Mouse (Mus musculus): ENCODE data around the gene Tmeff2. TPM values are rescaled to one million over a fixed set of nuclear protein-coding genes. Genes with fewer than 3 reads are reported as not detected.

The Tmeff2 gene
- polyA plus RNA-seq, 1 experiment from 2014 or later, result 11.2 TPM

DNA sequence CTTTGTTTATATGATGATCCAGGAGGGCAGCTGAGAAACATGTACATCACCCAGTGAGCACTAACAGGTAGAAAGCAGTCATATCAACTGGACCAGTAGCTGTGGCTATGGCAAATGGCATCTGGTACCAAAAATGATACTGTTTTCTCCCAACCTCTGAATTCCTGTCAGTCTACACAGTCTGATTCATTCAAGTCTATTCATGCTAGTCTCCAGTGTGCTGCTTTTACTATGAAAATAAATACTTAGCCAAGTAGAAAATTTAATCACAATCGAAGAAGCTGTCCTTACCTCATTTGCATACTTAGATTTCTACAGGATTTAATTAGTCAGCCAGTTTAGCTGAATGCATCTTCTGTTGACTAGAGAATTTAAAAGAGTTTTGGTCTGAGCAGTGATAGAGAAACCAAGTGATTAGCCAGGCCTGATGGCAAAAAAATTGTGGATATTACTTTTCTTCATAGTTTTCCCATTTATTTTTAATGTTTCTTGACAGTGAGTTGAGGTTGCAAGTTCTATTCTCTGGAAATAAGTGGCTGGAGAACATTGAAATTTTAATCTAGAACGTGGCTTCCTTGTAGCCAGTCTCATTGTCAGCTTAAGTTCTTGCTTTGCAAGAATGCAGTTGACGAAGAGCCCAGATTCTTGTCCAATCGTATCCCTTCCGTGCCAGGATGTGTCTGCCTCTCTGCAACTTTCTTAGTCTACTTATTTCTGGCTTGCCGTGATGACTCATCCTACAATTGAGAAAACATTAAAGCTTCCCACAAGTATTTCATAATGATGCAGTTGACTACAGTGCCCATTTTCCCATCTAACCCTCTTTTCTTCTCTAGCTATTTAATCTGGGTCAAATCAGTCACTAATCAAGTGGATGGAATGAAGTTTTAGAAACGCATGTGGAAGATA is 39.9 kb downstream of the Tmeff2 start:
- ATAC-seq (ENCODE audit: low FRiP score), result peak; percentile 64; the same call in 1 of the 2 replicates
- Histone ChIP-seq H3K4me3 (replicated peaks) (no peak overlapping the region), H3K36me3 (replicated peaks) (no peaks in the 10 kb centered on the region), H3K27ac (no peak overlapping the region), H3K9ac (no peak overlapping the region), H3K9me3 (no peaks in the 10 kb centered on the region), H3K27me3 (no peaks in the 10 kb centered on the region), H3K4me1 (peaks cover 2% of the 10 kb centered on the region; the same call in 1 of the 2 replicates), H3K4me2 (no peak overlapping the region)
- WGBS, result 71% methylated on average over 7 of the region's 7 CpGs

DNA sequence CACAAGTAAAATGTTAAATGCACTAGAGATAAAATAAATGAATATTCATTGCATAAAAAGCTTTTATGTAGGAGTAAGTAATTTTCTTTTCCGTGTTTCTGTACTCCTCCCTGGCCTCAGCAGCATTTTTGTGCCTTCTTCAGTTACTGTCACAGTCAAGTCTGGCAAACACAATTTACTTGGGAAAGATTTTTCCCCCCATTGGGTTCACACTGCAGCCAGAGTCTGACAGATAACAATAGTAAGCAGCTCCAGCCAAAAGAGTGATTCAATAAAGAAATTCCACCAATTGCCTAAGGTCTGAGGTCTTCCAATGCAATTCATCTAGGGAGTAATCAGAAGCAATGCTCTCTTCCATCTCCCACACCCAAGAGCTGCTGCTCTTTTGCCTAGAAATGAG is 48.1 kb downstream of the Tmeff2 start:
- Histone ChIP-seq H3K27ac (no peak overlapping the region), H3K9me3 (no peaks in the 10 kb centered on the region), H3K4me2 (no peak overlapping the region), H3K36me3 (replicated peaks) (no peaks in the 10 kb centered on the region), H3K4me3 (replicated peaks) (no peak overlapping the region), H3K4me1 (no peaks in the 10 kb centered on the region), H3K27me3 (no peaks in the 10 kb centered on the region), H3K9ac (no peak overlapping the region)
- WGBS, result 53% methylated on average over 1 of the region's 1 CpGs
- no peak for ATAC-seq (ENCODE audit: low FRiP score)

DNA sequence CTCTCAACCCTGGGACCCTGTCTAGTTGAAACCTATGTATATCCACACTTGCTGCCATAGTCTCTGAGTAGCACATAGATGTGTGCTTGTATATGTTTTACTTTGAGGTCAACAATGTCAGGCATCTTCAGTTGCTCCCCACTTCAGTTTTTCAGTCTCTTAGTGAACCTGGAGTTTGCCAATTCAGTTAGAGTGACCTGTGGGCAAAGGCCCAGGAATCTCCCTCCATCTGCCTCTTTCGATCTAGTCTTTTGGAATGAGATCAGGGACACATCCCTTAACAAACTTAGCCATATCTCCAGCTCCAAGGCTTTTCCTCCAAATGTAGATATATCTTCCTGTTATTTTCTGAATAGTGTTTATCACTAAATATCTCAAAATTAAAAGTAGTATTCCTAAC is 58.4 kb downstream of the Tmeff2 start:
- Histone ChIP-seq H3K4me3 (replicated peaks) (no peak overlapping the region), H3K4me2 (no peak overlapping the region), H3K27ac (no peak overlapping the region), H3K36me3 (replicated peaks) (no peaks in the 10 kb centered on the region), H3K9ac (no peak overlapping the region), H3K27me3 (no peaks in the 10 kb centered on the region), H3K4me1 (no peaks in the 10 kb centered on the region), H3K9me3 (no peaks in the 10 kb centered on the region)
- ATAC-seq (ENCODE audit: low FRiP score), result no peak
- WGBS, result 95% methylated on average over 1 of the region's 1 CpGs

DNA sequence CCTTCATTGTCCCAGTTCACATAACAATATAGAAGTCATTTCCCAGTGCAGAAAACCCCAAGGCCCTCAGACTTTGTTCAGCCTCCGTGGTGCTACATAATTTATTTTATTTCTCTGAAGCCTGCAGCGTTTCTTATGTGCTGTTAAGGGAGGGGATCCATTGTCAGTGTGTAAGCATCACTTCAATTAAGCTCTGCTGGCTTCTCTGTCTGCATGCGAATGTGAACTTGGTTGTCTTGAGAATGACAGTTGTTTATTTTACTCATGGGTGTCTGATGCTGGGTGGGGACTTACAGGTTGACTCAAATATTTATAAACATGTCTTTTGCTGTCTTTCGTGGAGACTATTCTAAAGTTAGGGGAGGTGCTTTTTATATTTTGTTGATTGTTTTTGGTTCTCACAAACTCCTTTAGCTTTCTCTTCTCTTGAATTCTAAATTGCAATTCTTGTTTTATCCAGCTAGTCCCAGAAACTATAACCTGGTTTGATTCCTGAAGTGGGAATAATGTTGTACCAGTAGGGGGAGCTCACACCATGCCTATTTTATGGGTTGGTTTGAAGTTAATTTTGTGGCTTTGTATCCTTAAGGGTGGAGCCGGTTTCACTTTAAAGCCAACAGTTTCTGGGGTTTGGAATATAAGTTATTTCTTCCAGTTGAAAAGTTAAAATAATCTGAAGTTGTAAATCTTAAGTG is 61.7 kb downstream of the Tmeff2 start:
- ATAC-seq (ENCODE audit: low FRiP score), result 0 out of 2 replicates have a peak, but pooled peaks have one; percentile 58
- H3K9ac ChIP-seq, result no peak overlapping the region
- H3K4me2 ChIP-seq, result no peak overlapping the region
- no peak overlapping the region for H3K4me3 ChIP-seq (replicated peaks)
- 53% methylated on average over 5 of the region's 5 CpGs for WGBS
- H3K36me3 ChIP-seq (replicated peaks), result no peaks in the 10 kb centered on the region
- no peak overlapping the region for H3K27ac ChIP-seq
- no peaks in the 10 kb centered on the region for H3K9me3 ChIP-seq
- H3K4me1 ChIP-seq, result no peaks in the 10 kb centered on the region
- H3K27me3 ChIP-seq, result no peaks in the 10 kb centered on the region

DNA sequence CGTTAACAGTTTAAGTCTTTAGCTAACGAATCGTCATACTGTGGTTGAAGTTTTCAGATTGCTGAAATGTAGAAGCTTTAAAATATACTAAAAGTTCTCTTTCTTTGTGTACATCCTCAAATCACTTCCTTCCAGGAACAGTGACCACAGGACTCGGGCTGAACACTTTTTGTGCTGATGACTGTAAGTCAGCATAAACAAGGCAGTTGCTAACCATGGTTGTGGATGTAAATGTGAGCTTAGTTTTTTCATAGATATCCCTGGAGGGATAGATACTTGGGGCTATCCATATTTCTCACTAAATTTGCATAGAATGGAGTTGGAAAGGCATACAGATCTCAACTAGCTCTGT is 62.2 kb downstream of the Tmeff2 start:
- WGBS, result 65% methylated on average over 4 of the region's 4 CpGs
- H3K27ac ChIP-seq, result no peak overlapping the region
- H3K9ac ChIP-seq, result no peak overlapping the region
- no peaks in the 10 kb centered on the region for H3K9me3 ChIP-seq
- H3K4me1 ChIP-seq, result no peaks in the 10 kb centered on the region
- no peaks in the 10 kb centered on the region for H3K27me3 ChIP-seq
- H3K4me3 ChIP-seq (replicated peaks), result no peak overlapping the region
- H3K36me3 ChIP-seq (replicated peaks), result no peaks in the 10 kb centered on the region
- ATAC-seq (ENCODE audit: low FRiP score), result no peak
- H3K4me2 ChIP-seq, result no peak overlapping the region

DNA sequence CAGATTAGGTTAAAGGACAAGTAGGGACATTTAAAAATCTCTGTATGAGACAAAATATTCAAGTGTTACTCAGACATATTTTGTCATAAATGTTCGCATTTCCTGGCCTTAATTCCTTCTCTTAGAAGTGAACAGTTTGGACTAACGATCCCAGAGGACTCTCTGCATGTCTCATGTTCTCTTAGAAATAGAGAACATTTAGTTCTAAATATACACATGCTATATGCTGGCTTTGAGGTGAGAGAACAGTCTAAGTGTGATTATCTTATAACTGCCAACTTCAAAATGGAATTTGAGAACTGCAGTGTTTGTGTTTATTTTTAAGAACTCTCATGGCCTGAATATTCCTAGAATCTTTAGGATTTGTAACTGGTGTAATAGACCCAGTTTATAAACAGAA is 69.2 kb downstream of the Tmeff2 start:
- Histone ChIP-seq H3K27ac (no peak overlapping the region), H3K9ac (no peak overlapping the region), H3K4me2 (no peak overlapping the region), H3K9me3 (no peaks in the 10 kb centered on the region), H3K4me3 (replicated peaks) (no peak overlapping the region), H3K4me1 (no peaks in the 10 kb centered on the region), H3K27me3 (no peaks in the 10 kb centered on the region), H3K36me3 (replicated peaks) (no peaks in the 10 kb centered on the region)
- WGBS, result 89% methylated on average over 2 of the region's 2 CpGs
- ATAC-seq (ENCODE audit: low FRiP score), result no peak

DNA sequence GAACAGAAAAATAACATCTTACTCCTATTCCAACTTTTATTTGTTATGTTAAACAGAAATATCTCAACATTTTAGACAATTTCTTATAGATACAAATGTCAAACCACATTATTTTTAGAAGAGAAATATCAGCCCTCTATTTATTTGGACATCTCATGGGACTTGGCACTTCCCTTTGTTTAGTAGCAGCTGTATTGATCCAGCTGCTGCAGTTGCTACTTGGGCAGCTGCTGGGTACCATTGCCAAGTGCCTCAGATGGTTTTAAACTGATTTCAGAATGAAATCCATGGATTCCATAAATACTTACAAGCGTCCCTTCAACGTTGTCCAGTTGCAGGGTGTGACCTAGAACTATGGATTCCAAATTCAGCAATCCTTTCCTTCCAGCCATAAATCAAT is 70.4 kb downstream of the Tmeff2 start:
- 81% methylated on average over 2 of the region's 2 CpGs for WGBS
- no peaks in the 10 kb centered on the region for H3K4me1 ChIP-seq
- no peak overlapping the region for H3K4me2 ChIP-seq
- no peak overlapping the region for H3K4me3 ChIP-seq (replicated peaks)
- H3K9ac ChIP-seq, result no peak overlapping the region
- H3K27me3 ChIP-seq, result no peaks in the 10 kb centered on the region
- no peaks in the 10 kb centered on the region for H3K36me3 ChIP-seq (replicated peaks)
- no peak for ATAC-seq (ENCODE audit: low FRiP score)
- H3K27ac ChIP-seq, result no peak overlapping the region
- no peaks in the 10 kb centered on the region for H3K9me3 ChIP-seq

DNA sequence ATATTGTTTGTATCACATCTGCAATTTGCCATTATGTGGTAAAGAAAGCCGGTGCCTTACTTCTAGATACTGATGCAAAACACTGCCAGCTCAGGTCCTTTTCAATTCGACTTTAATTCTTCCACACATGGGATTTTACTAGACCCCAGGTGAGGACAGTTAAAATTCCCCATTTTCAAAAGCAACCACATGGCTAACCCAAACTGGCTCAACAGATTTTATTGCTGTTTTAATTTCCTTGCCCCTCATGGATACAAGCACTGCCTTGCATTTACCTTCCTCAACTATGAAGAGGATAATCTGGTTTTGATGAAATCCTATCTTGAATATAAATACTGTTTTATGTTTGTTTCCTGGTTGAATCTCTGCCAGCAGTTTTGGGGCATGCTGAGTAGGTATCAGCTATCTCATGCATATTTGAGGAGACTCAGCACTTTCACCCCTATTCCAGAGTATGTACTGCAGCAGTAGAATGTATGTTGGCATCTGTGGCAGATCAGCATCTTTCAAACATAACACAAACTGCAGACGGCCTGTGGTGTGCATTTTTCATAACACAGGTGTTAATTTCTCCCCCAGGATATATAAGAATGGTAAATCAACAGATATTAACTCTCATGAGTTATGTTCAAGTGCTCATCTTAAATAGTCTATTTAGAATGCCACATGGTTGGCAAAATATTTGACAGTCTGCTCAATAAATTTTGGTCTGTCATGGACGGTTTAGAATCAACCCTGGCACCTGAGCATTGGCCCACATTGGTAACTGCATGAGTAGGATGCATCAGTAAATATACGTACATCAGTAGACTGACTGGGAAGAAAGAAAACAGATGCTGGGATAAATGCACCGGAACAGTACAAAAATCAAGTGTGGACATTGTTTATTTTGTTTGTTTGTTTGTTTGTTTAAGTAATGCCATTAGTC is 72.3 kb downstream of the Tmeff2 start:
- H3K27me3 ChIP-seq, result no peaks in the 10 kb centered on the region
- no peaks in the 10 kb centered on the region for H3K9me3 ChIP-seq
- no peak for ATAC-seq (ENCODE audit: low FRiP score)
- H3K36me3 ChIP-seq (replicated peaks), result no peaks in the 10 kb centered on the region
- no peaks in the 10 kb centered on the region for H3K4me1 ChIP-seq
- H3K27ac ChIP-seq, result no peak overlapping the region
- H3K9ac ChIP-seq, result no peak overlapping the region
- WGBS, result 86% methylated on average over 6 of the region's 6 CpGs
- H3K4me2 ChIP-seq, result no peak overlapping the region
- H3K4me3 ChIP-seq (replicated peaks), result no peak overlapping the region

DNA sequence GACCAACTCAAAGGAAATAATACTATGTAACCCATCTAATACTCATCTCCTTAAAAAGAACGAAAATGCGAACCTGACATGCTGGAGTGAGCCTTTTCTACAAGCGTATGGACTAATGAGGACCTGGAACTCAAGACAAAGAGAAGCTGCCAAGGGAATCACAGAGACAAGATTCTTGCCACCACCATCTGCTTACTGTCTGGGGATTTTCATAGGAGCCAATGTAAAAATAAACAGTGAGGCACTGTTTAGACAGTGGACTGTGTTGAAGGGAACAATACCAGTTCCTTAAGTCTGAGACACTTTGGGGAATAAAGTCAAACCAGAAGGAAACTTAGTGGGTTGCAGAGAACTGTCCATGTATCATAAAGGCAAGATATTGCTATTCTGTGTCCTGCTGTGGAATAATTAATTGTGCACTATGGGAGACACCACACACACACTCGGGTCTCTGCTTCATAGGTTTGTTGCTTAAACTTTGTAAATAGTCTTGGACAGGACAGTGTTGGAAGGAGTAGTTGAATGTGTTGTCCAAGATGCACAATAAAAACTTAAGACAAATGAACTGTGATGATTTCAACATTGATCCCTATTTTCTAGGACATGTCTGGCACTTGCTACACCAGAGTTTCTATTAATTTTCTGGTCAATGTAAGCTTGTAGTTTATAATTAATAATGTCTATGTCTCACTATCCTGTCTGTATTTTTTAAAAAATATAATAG is 79.1 kb downstream of the Tmeff2 start:
- no peaks in the 10 kb centered on the region for H3K27me3 ChIP-seq
- no peaks in the 10 kb centered on the region; the same call in 1 of the 2 replicates for H3K4me1 ChIP-seq
- WGBS, result 88% methylated on average over 4 of the region's 4 CpGs
- no peak for ATAC-seq (ENCODE audit: low FRiP score)
- no peaks in the 10 kb centered on the region for H3K9me3 ChIP-seq
- no peak overlapping the region for H3K4me3 ChIP-seq (replicated peaks)
- no peak overlapping the region for H3K27ac ChIP-seq
- no peak overlapping the region for H3K4me2 ChIP-seq
- no peak overlapping the region for H3K9ac ChIP-seq
- no peaks in the 10 kb centered on the region for H3K36me3 ChIP-seq (replicated peaks)

DNA sequence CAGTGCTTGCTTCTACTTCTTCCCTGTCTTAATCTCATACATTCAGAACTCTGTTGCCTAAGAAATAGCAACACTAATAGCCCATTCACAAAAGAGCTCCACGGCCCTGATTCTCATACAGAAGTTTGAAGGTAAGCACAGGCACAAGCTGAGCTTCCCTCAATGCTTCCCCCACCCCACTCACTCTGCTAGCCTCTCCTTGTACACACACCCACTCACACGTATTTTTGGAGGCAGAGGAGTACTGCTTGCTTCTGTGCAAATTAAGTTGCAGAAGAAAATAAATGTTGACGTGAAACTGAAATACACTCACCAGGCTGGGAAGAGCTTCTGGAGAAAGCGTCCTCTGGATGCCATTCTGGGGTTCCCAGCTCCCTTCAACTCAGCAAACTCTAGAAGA is 80.1 kb downstream of the Tmeff2 start:
- WGBS, result 61% methylated on average over 4 of the region's 4 CpGs
- Histone ChIP-seq H3K4me2 (no peak overlapping the region), H3K9me3 (no peaks in the 10 kb centered on the region), H3K4me3 (replicated peaks) (no peak overlapping the region), H3K27ac (no peak overlapping the region), H3K36me3 (replicated peaks) (no peaks in the 10 kb centered on the region), H3K27me3 (no peaks in the 10 kb centered on the region), H3K4me1 (no peaks in the 10 kb centered on the region; the same call in 1 of the 2 replicates), H3K9ac (no peak overlapping the region)
- ATAC-seq (ENCODE audit: low FRiP score), result no peak

DNA sequence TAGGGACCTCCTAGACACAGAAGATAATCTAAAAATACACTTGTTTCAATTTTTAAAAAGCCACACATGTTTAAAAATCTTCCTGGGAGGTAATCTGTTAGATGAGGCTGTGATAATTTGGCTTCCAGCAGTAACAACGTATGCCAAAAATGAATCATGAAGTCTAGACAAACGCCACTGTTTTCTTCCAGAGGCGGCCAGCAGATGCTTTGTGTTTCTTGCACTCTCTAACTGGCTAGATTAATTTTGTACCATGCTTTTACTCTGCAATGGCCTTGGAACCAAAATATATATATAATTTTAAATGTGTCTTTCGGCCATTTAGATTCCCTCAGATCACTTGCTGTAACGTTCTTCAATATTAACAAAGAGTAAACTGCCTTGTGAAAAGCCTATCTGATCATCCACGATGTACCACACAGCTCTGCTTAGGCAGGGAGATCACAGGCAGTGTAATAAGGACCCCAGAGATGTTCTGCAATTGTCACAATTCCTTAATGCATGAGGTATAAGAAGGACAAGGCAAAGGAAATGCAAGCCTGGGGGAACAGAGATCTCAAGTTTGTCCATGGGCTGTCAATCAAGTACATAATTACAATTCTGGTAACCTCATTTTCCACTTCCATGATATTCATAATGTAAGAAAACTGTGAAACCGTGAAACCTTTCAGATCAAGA is 80.8 kb downstream of the Tmeff2 start:
- Histone ChIP-seq H3K4me2 (no peak overlapping the region), H3K4me1 (no peaks in the 10 kb centered on the region; the same call in 1 of the 2 replicates), H3K36me3 (replicated peaks) (no peaks in the 10 kb centered on the region), H3K4me3 (replicated peaks) (no peak overlapping the region), H3K27me3 (no peaks in the 10 kb centered on the region), H3K9me3 (no peaks in the 10 kb centered on the region), H3K27ac (no peak overlapping the region), H3K9ac (no peak overlapping the region)
- 85% methylated on average over 7 of the region's 7 CpGs for WGBS
- ATAC-seq (ENCODE audit: low FRiP score), result no peak

Measured in forebrain, embryonic 12.5 days (tissue).